Mouse (Mus musculus) MEL (cell line): ENCODE results near the gene Tcte1. TPM values are rescaled to one million over a fixed set of nuclear protein-coding genes. Genes with fewer than 3 reads are reported as not detected.
A peak's percentile ranks its signal among the peaks of the same experiment; 100 is the strongest.

ENCODE experiments used
- DNase-seq: peaks from one replicate; pipeline ENCODE4 v3.0.0; 2011; ENCODE audit warnings: low read depth, low spot score
- H3K27ac ChIP-seq: 2 replicates; pipeline ENCODE4 v1.5.1; 2012; ENCODE audit warnings: low read depth, mild to moderate bottlenecking, control low read depth, low read length, moderate library complexity; ENCODE audit not compliant: control insufficient read depth
- H3K27me3 ChIP-seq, 2 experiments: fragments of 150-350 bp in 1 of 2; sonication (generic) in 1 of 2; 2 replicates each; pipeline ENCODE4 v1.6.1; 2012; ENCODE audit warnings: low read length in 2 of 2, mild to moderate bottlenecking in 2 of 2, improper control_type of control experiment in 1 of 2, moderate library complexity in 1 of 2; ENCODE audit not compliant: insufficient read depth in 2 of 2, control insufficient read depth in 1 of 2
- H3K36me3 ChIP-seq, 2 experiments: 2 replicates each; pipeline ENCODE4 v1.6.1; 2012 to 2014; ENCODE audit warnings: low read length in 2 of 2, improper control_type of control experiment in 1 of 2, inconsistent platforms in 1 of 2, mild to moderate bottlenecking in 1 of 2; ENCODE audit not compliant: insufficient read depth in 2 of 2, control insufficient read depth in 1 of 2
- H3K4me1 ChIP-seq, 2 experiments: fragments of 150-350 bp in 1 of 2; sonication (generic) in 1 of 2; 2 replicates each; pipeline ENCODE4 v1.6.1; 2012; ENCODE audit warnings: low read length in 2 of 2, improper control_type of control experiment in 1 of 2, mild to moderate bottlenecking in 1 of 2; ENCODE audit not compliant: insufficient read depth in 2 of 2, control insufficient read depth in 1 of 2
- H3K4me3 ChIP-seq, 2 experiments: fragments of 150-350 bp in 1 of 2; sonication (generic) in 1 of 2; 2 replicates each; pipeline ENCODE4 v1.5.1; 2012; ENCODE audit warnings: low read depth in 2 of 2, low read length in 2 of 2, mild to moderate bottlenecking in 2 of 2, moderate library complexity in 2 of 2, control low read depth in 1 of 2, improper control_type of control experiment in 1 of 2; ENCODE audit not compliant: control insufficient read depth in 1 of 2, insufficient read depth in 1 of 2
- H3K79me2 ChIP-seq: 2 replicates; pipeline ENCODE4 v1.6.1; 2012; ENCODE audit warnings: mild to moderate bottlenecking, low read length, moderate library complexity; ENCODE audit not compliant: control insufficient read depth, poor library complexity, insufficient read depth
- H3K9ac ChIP-seq: 2 replicates; pipeline ENCODE4 v1.6.1; 2012; ENCODE audit warnings: low read depth, mild to moderate bottlenecking, control low read depth, low read length, moderate library complexity; ENCODE audit not compliant: control insufficient read depth, poor library complexity, severe bottlenecking
- H3K9me3 ChIP-seq: fragments of 150-350 bp; sonication (generic); replicated peaks from 2 replicates; pipeline ENCODE4 v1.6.1; 2012; ENCODE audit warnings: mild to moderate bottlenecking, low read length, improper control_type of control experiment, moderate library complexity; ENCODE audit not compliant: insufficient read depth
- BHLHE40 ChIP-seq: IDR thresholded peaks from 2 replicates; pipeline ENCODE4 v1.6.1; 2012; ENCODE audit warnings: low read depth, mild to moderate bottlenecking, inconsistent platforms, low read length, improper control_type of control experiment, borderline replicate concordance
- CHD1 ChIP-seq: IDR thresholded peaks from 2 replicates; pipeline ENCODE4 v1.6.1; 2012; ENCODE audit warnings: low read depth, mild to moderate bottlenecking, inconsistent platforms, low read length, improper control_type of control experiment
- CHD2 ChIP-seq: IDR thresholded peaks from 2 replicates; pipeline ENCODE4 v1.6.1; 2011; ENCODE audit warnings: low read length, improper control_type of control experiment
- CTCF ChIP-seq, 3 experiments: IDR thresholded peaks in 2 of 3; conservative IDR thresholded peaks in 1 of 3; 2 replicates each; pipeline ENCODE4 v1.5.1; 2011 to 2012; ENCODE audit warnings: low read length in 3 of 3, low read depth in 2 of 3, mild to moderate bottlenecking in 2 of 3, improper control_type of control experiment in 1 of 3, inconsistent platforms in 1 of 3, mixed read lengths in 1 of 3, moderate library complexity in 1 of 3; ENCODE audit not compliant: control insufficient read depth in 1 of 3, insufficient read depth in 1 of 3, poor library complexity in 1 of 3, severe bottlenecking in 1 of 3
- E2F4 ChIP-seq: IDR thresholded peaks from 2 replicates; pipeline ENCODE4 v1.6.1; 2011; ENCODE audit warnings: low read depth, low read length, improper control_type of control experiment, borderline replicate concordance
- ELF1 ChIP-seq: IDR thresholded peaks from 2 replicates; pipeline ENCODE4 v1.6.1; 2014; ENCODE audit warnings: low read depth, mild to moderate bottlenecking, inconsistent platforms, low read length, improper control_type of control experiment, moderate library complexity
- EP300 ChIP-seq, 2 experiments: IDR thresholded peaks; 2 replicates each; pipeline ENCODE4 v1.6.1; 2011; ENCODE audit warnings: improper control_type of control experiment in 2 of 2, low read length in 2 of 2, low read depth in 1 of 2, mild to moderate bottlenecking in 1 of 2
- ETS1 ChIP-seq: IDR thresholded peaks from 2 replicates; pipeline ENCODE4 v1.6.1; 2012; ENCODE audit warnings: low read depth, mild to moderate bottlenecking, inconsistent platforms, low read length, improper control_type of control experiment, moderate library complexity
- GABPA ChIP-seq: IDR thresholded peaks from 2 replicates; pipeline ENCODE4 v1.6.1; 2012; ENCODE audit warnings: low read depth, mild to moderate bottlenecking, inconsistent platforms, low read length, improper control_type of control experiment, moderate library complexity
- GATA1 ChIP-seq: IDR thresholded peaks from 2 replicates; pipeline ENCODE4 v1.6.1; 2011; ENCODE audit warnings: low read depth, low read length, improper control_type of control experiment
- HCFC1 ChIP-seq: IDR thresholded peaks from 2 replicates; pipeline ENCODE4 v1.6.1; 2012; ENCODE audit warnings: low read depth, mild to moderate bottlenecking, inconsistent platforms, low read length, improper control_type of control experiment, moderate library complexity
- JUND ChIP-seq: IDR thresholded peaks from 2 replicates; pipeline ENCODE4 v1.6.1; 2011; ENCODE audit warnings: low read depth, mild to moderate bottlenecking, improper control_type of control experiment, low read length
- KAT2A ChIP-seq: conservative IDR thresholded peaks from 2 replicates; pipeline ENCODE4 v1.6.1; 2012; ENCODE audit warnings: low read depth, low read length, improper control_type of control experiment, inconsistent platforms
- MAFK ChIP-seq: IDR thresholded peaks from 2 replicates; pipeline ENCODE4 v1.6.1; 2011; ENCODE audit warnings: low read depth, mild to moderate bottlenecking, low read length, improper control_type of control experiment, borderline replicate concordance
- MAX ChIP-seq: IDR thresholded peaks from 2 replicates; pipeline ENCODE4 v1.6.1; 2011; ENCODE audit warnings: low read length, improper control_type of control experiment
- MAZ ChIP-seq: IDR thresholded peaks from 2 replicates; pipeline ENCODE4 v1.6.1; 2012; ENCODE audit warnings: low read depth, mild to moderate bottlenecking, inconsistent platforms, low read length, improper control_type of control experiment
- MEF2A ChIP-seq: IDR thresholded peaks from 2 replicates; pipeline ENCODE4 v1.6.1; 2014; ENCODE audit warnings: low read depth, mild to moderate bottlenecking, inconsistent platforms, low read length, improper control_type of control experiment; ENCODE audit not compliant: poor library complexity, insufficient replicate concordance, severe bottlenecking; ENCODE audit errors: extremely low read depth
- MXI1 ChIP-seq: IDR thresholded peaks from 2 replicates; pipeline ENCODE4 v1.6.1; 2011; ENCODE audit warnings: mild to moderate bottlenecking, low read depth, low read length, improper control_type of control experiment
- MYB ChIP-seq: IDR thresholded peaks from 2 replicates; pipeline ENCODE4 v1.6.1; 2011; ENCODE audit warnings: mild to moderate bottlenecking, low read depth, low read length, improper control_type of control experiment
- MYC ChIP-seq: IDR thresholded peaks from 2 replicates; pipeline ENCODE4 v1.6.1; 2011; ENCODE audit warnings: low read depth, mild to moderate bottlenecking, low read length, improper control_type of control experiment, moderate library complexity
- NELFE ChIP-seq: IDR thresholded peaks from 2 replicates; pipeline ENCODE4 v1.6.1; 2011; ENCODE audit warnings: low read depth, low read length, improper control_type of control experiment
- NRF1 ChIP-seq: IDR thresholded peaks from 2 replicates; pipeline ENCODE4 v1.6.1; 2014; ENCODE audit warnings: low read depth, mild to moderate bottlenecking, inconsistent platforms, low read length, improper control_type of control experiment, moderate library complexity; ENCODE audit not compliant: poor library complexity, insufficient read depth, severe bottlenecking
- POLR2A ChIP-seq, 2 experiments: IDR thresholded peaks; 2 replicates each; pipeline ENCODE4 v1.6.1; 2011 to 2012; ENCODE audit warnings: low read length in 2 of 2, mild to moderate bottlenecking in 2 of 2, control low read depth in 1 of 2, improper control_type of control experiment in 1 of 2, low read depth in 1 of 2, moderate library complexity in 1 of 2; ENCODE audit not compliant: control insufficient read depth in 1 of 2, insufficient read depth in 1 of 2, poor library complexity in 1 of 2
- POLR2AphosphoS2 ChIP-seq: IDR thresholded peaks from 2 replicates; pipeline ENCODE4 v1.6.1; 2011; ENCODE audit warnings: low read length, improper control_type of control experiment
- POLR2AphosphoS5 ChIP-seq: IDR thresholded peaks from 2 replicates; pipeline ENCODE4 v1.6.1; 2012; ENCODE audit warnings: low read depth, borderline replicate concordance, mild to moderate bottlenecking, inconsistent platforms, low read length, moderate library complexity, mixed read lengths
- RAD21 ChIP-seq: IDR thresholded peaks from 2 replicates; pipeline ENCODE4 v1.6.1; 2011; ENCODE audit warnings: mild to moderate bottlenecking, low read depth, low read length, improper control_type of control experiment
- RCOR1 ChIP-seq: IDR thresholded peaks from 2 replicates; pipeline ENCODE4 v1.6.1; 2012; ENCODE audit warnings: low read depth, mild to moderate bottlenecking, inconsistent platforms, low read length, improper control_type of control experiment
- SIN3A ChIP-seq: IDR thresholded peaks from 2 replicates; pipeline ENCODE4 v1.6.1; 2012; ENCODE audit warnings: low read length, improper control_type of control experiment, inconsistent platforms
- SMC3 ChIP-seq: IDR thresholded peaks from 2 replicates; pipeline ENCODE4 v1.6.1; 2011; ENCODE audit warnings: low read depth, low read length, improper control_type of control experiment
- TAL1 ChIP-seq: IDR thresholded peaks from 2 replicates; pipeline ENCODE4 v1.6.1; 2012; ENCODE audit warnings: mild to moderate bottlenecking, inconsistent platforms, low read length, moderate library complexity, mixed read lengths
- TBP ChIP-seq: IDR thresholded peaks from 2 replicates; pipeline ENCODE4 v1.8.0; 2011; ENCODE audit warnings: low read depth, low read length, improper control_type of control experiment
- TCF12 ChIP-seq: IDR thresholded peaks from 2 replicates; pipeline ENCODE4 v1.6.1; 2014; ENCODE audit warnings: low read depth, mild to moderate bottlenecking, inconsistent platforms, low read length, improper control_type of control experiment, moderate library complexity
- UBTF ChIP-seq: IDR thresholded peaks from 2 replicates; pipeline ENCODE4 v1.6.1; 2012; ENCODE audit warnings: low read depth, mild to moderate bottlenecking, inconsistent platforms, low read length, improper control_type of control experiment, moderate library complexity, borderline replicate concordance; ENCODE audit not compliant: insufficient read depth
- USF1 ChIP-seq: IDR thresholded peaks from 2 replicates; pipeline ENCODE4 v1.6.1; 2014; ENCODE audit warnings: low read depth, mild to moderate bottlenecking, inconsistent platforms, low read length, improper control_type of control experiment, moderate library complexity
- ZC3H11A ChIP-seq: IDR thresholded peaks from 2 replicates; pipeline ENCODE4 v1.6.1; 2012; ENCODE audit warnings: low read depth, mild to moderate bottlenecking, inconsistent platforms, low read length, improper control_type of control experiment
- ZKSCAN1 ChIP-seq: IDR thresholded peaks from 2 replicates; pipeline ENCODE4 v1.6.1; 2012; ENCODE audit warnings: low read depth, mild to moderate bottlenecking, inconsistent platforms, low read length, improper control_type of control experiment, moderate library complexity
- ZMIZ1 ChIP-seq: IDR thresholded peaks from 2 replicates; pipeline ENCODE4 v1.6.1; 2012; ENCODE audit warnings: low read depth, mild to moderate bottlenecking, inconsistent platforms, low read length, improper control_type of control experiment, moderate library complexity
- ZNF384 ChIP-seq: IDR thresholded peaks from 2 replicates; pipeline ENCODE4 v1.6.1; 2012; ENCODE audit warnings: low read depth, mild to moderate bottlenecking, inconsistent platforms, low read length, improper control_type of control experiment
- polyA plus RNA-seq, 2 experiments: library from polyadenylated mRNA; stranded (reverse) in 1 of 2; unstranded in 1 of 2; fragments of >175 nt in 1 of 2; fragments of >200 nt in 1 of 2; gene quantifications; 2 replicates each; pipeline versions ENCODE4 v1.2.1 to v1.2.4; 2012; ENCODE audit warnings: low replicate concordance in 2 of 2, low read depth in 1 of 2; ENCODE audit not compliant: insufficient read length in 2 of 2, insufficient read depth in 1 of 2, missing spikeins in 1 of 2
- total RNA-seq: library from RNA; depleted of rRNA; stranded (reverse); fragments of 300-350 nt; gene quantifications from 2 replicates; pipeline ENCODE4 v1.2.3, GENCODE M21; 2012

The Tcte1 gene
- total and polyA plus RNA-seq, 3 experiments, result not detected

DNA sequence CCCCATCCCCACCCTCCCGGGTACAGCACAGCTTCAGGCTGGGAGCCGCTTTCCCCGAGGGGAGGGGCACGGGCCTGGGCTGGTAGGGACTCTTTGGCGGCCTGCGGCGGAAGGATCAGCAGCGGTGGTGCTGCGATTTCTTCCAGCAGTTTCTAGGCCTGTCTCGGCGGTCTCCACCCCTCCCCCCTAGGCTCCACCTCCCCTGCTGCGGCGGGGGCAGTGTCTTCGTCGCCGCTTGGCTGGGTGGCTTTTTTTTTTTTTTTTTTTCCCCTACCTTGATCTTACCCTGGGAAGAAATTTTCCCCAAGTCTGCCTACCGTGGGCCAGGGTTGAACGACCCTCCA, 50.5 kb downstream of the Tcte1 start:
- peak overlapping the region; percentile 94 for H3K9ac ChIP-seq
- peaks cover 6 to 35% of the 10 kb centered on the region in 2 experiments for H3K4me1 ChIP-seq
- H3K27me3 ChIP-seq, result no peaks in the 10 kb centered on the region
- DNase-seq, result peak; percentile 98
- H3K9me3 ChIP-seq, result no peaks in the 10 kb centered on the region
- H3K36me3 ChIP-seq, result peaks cover 23 to 30% of the 10 kb centered on the region in 2 experiments
- H3K27ac ChIP-seq, result peak overlapping the region; percentile 80
- peak overlapping the region; percentile 65 to 96 for H3K4me3 ChIP-seq
- H3K79me2 ChIP-seq, result peaks cover 38% of the 10 kb centered on the region
- TF ChIP-seq ZKSCAN1 (no peak), MEF2A (no peak), CHD1 (no peak), HCFC1 (peak; percentile 76), USF1 (no peak; the same call in 1 of the 2 replicates), SIN3A (peak; percentile 71), MYB (no peak), MYC (0 out of 2 replicates have a peak, but pooled peaks have one; percentile 38), ZNF384 (peak; percentile 97), GABPA (no peak), MAX (no peak; the same call in 1 of the 2 replicates), POLR2AphosphoS5 (no peak), JUND (no peak), CHD2 (peak; percentile 44; the same call in 1 of the 2 replicates), EP300 (IDR thresholded peaks at IDR 0.05; ENCODE audit: low read depth in 1 of 2, low read length in 2 of 2) (peak in 1 of 2 experiments; percentile 38; a peak in 1 of 4 replicates), NRF1 (0 out of 2 replicates have a peak, but pooled peaks have one; percentile 15), BHLHE40 (peak; percentile 30; the same call in 1 of the 2 replicates), UBTF (no peak), TCF12 (peak; percentile 79), E2F4 (peak; percentile 43; the same call in 1 of the 2 replicates), MAZ (peak; percentile 99), TAL1 (no peak), ELF1 (peak; percentile 42; the same call in 1 of the 2 replicates), POLR2AphosphoS2 (no peak), KAT2A (peak; percentile 84), TBP (peak; percentile 93), POLR2A (IDR thresholded peaks at IDR 0.05; ENCODE audit: control insufficient read depth in 1 of 2, insufficient read depth in 1 of 2, low read depth in 1 of 2, low read length in 2 of 2, poor library complexity in 1 of 2) (peak in 1 of 2 experiments; percentile 50; a peak in 3 of 4 replicates), MAFK (no peak), RAD21 (no peak), ETS1 (peak; percentile 86), RCOR1 (0 out of 2 replicates have a peak, but pooled peaks have one; percentile 26), ZMIZ1 (no peak), SMC3 (no peak), MXI1 (peak; percentile 44; the same call in 1 of the 2 replicates), ZC3H11A (no peak), GATA1 (0 out of 2 replicates have a peak, but pooled peaks have one; percentile 10), CTCF (IDR thresholded peaks at IDR 0.05 in 2 of 3, conservative IDR thresholded peaks at IDR 0.05 in 1 of 3; ENCODE audit: control insufficient read depth in 1 of 3, insufficient read depth in 1 of 3, low read depth in 2 of 3, low read length in 3 of 3, poor library complexity in 1 of 3, severe bottlenecking in 1 of 3) (no peak), NELFE (peak; percentile 62)
